Mouse (Mus musculus) frontal cortex, adult 2 months (tissue): ENCODE data around the gene Abi3bp. TPM values are rescaled to one million over a fixed set of nuclear protein-coding genes. Genes with fewer than 3 reads are reported as not detected.

Source experiments
- DNase-seq, 2 experiments: peaks; one replicate each; pipeline ENCODE4 v3.0.0; 2022; ENCODE audit warnings: low spot score in 1 of 2; ENCODE audit errors: extremely low spot score in 1 of 2
- polyA plus RNA-seq: library from polyadenylated mRNA; depleted of rRNA; stranded (reverse); fragments of >200 nt; gene quantifications from 2 replicates; pipeline ENCODE4 v1.2.3, GENCODE M21; 2012; rRNA removed

Gene Abi3bp
- polyA plus RNA-seq, 1 experiment: 41.7 TPM

DNA sequence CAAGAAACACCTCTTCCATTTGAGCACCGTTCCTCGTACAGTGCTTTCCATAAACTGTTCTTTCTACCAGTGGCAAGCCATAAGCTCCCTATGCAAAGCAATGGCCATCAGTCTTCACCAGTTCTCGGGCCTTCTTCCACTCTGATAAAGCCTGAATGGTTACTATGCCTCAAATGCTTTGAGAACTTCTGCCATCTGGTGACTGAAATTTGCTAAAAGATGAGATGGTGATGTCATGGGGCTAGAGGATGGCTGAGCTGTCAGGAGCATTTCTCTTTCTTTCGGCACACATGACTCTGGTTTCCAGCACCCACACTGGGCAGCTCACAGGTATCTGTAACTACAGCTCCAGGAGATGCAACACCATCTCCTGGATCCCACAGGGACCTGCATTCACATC is 199.5 kb downstream of the Abi3bp start:
- peak; percentile 13 to 75 for DNase-seq

- DNase-seq: no peak
These were observed 203.4 kb downstream of the Abi3bp start for GRCm38 (mm10) chr16:56681010-56681645.

DNA sequence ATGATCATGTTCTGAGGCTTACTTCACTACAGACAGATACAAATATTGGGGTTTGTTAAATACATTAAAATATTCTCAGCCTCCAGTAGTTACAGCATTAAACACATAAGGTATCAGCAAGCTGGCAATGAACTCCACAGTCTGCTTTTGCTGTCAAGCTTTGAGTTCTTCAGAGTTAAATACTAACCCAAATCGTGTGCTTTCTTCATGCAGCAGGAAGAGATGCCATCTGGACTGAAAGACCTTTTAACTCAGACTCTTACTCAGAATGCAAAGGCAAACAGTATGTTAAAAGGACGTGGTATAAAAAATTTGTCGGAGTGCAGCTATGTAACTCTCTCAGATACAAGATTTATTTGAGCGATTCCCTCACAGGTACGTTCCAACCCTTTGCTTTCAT is 209.1 kb downstream of the Abi3bp start:
- DNase-seq: peak in 1 of 2 experiments; percentile 8

DNA sequence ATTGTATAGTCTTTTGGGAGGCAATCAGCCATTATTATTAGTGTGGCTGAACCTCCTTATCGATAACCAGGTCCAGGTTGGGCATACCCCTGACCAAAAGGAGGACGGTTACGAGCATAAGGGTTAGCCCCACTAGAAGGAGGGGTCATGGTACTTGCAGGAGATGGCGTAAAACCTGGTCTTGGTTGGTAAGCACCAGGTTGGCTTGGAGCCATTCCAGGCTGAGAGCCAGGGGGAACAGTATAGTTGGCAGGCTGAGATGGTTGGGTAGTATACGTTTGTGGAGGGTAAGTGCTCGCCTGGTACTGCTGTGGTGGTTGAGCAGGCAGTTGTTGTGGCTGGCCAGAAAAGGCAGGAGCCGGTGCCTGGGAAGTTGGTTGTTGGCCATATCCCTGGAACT is 213.0 kb downstream of the Abi3bp start:
- no peak for DNase-seq

GRCm38 (mm10) chr16:56696448-56696847 is 218.8 kb downstream of the Abi3bp start:
- DNase-seq: no peak

- DNase-seq: no peak
These were observed 223.2 kb downstream of the Abi3bp start for GRCm38 (mm10) chr16:56700898-56701297.

DNA sequence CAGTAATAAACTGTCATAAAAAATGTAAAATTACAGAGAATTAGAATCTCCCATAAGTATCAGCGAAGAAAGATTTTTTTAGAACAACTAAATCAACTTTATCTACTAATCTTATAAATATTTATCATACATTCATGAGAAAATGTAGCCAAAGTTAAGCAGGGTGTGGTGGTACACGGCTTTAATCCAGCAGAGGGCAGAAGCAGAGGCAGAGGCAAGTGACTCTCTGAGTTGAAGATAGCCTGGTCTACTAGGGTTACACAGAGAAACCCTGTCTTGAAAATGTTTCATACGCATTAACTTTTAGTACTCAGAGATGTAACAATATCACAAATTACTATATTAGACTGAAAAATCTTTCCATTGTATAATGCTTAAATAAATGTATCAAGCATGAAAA is 228.1 kb downstream of the Abi3bp start:
- DNase-seq: no peak

- DNase-seq: no peak
These were observed 232.4 kb downstream of the Abi3bp start for GRCm38 (mm10) chr16:56710071-56710470.

- DNase-seq: no peak
These were observed 237.9 kb downstream of the Abi3bp start for GRCm38 (mm10) chr16:56715608-56716007.

DNA sequence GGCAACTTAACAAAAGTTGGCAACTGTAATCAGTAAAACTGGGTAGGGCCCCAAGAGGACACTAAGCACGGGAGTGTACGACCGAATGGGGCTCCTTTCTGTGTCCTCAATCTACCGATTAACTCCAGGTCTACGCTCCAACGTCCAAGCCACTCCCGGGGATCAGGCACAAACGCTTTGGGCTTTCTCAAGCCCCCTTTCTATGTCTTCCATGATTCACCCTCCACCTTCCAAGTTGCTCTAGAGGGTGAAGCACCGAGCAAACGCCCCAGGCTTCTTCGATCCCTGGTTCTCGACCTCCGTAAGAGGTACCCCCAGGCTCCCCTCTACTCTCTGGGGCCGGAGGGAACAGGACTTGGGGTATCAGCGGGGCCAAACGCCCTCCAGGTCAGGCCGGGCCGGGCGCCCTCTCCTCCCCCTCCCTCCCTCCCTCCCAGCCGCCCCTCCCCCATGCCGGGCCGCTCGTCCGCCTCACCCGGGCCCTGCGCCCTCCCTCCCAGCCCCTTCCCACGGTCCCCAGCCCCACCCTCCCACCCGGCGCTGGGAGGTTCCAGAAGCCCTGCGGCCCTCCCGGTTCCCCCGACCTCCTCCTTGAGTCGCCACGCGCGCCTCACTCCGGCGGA is 239.0 kb downstream of the Abi3bp start:
- DNase-seq: peak in 1 of 2 experiments; percentile 10

DNA sequence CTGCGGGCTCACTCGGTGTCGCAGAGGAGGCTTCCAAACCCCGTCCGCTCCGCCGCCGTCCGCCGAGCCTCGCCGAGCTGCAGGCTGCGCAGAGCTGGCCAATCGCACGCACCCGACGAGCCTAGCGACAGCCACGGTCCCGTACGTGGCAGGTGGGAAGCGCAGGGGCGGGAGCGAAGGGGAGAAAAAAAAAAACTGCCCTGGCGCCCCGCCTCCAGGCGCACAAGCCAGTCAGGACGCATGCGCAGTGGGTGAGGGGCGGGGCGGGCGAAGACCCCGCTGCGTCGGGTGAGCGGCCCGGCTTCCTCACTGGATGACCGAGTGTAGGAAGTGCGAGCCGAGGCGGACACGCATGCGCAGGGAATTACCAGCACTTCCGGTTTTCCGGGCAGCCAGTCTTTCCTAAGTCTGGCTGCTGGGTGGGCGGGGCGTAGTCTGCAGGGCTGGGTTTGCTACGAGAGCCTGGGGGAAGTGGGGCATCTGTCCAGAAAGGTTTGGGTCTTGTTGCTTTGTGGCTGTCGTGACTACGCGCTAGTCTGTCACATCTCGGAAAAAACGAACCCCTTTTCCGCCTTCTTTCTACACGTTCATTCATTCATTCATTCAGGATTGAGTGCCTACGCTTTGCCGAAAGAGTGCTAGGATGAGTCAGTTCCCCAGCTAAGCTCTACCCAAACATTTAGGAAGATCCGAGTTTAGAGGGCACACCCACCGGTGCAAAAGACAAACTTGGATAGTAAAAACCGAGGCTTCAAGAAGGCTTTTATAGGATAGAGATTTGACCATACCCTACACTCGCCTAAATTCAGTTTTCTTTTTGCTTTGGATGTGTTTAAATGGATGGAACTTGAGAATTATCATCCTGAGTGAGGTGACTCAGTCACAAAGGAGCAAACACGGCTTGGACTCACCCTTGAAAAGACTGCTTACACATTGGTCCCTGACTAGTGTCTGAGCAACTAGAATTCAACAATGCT is 239.8 kb downstream of the Abi3bp start, which contains the start of gene Tfg:
Gene Tfg (minus strand): TSS at position 227 of the 977 bp plus-strand sequence.
- DNase-seq: peak; percentile 97 to 99

DNA sequence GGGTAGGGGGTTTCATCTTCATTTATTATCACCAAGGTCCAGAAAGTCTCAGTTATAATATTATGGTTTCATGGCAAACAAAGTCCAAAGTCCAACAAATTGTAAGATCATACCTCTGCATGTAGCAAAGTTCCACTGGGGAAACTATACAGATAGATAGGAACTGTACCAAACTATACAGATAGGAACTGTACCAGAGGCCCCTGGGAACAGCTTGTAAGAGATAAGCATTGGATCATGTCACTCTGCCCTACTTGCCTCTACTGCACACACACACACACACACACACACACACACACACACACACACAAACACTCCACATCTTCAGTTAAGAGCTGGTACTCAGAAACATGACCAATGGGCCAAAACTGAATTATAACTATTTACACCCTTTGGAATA is 241.4 kb downstream of the Abi3bp start:
- no peak for DNase-seq

DNA sequence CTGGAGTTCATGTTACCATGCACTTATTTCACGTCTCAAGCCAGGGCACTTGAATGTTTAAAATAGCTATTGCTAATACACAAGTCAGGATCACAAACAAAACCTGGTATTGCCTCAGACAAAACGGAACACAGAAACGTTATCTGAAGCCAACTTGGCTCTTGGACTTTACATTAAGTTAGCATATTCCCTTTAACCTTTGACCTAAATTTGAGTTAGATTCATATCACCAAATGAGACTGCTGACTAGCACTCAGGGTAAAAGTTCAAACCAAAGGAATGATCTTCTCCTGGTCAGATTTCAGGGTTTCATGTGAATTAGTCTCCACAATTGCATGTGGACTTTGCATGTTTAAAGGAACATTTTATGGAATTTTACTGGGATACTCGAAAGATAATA is 244.7 kb downstream of the Abi3bp start:
- no peak for DNase-seq

GRCm38 (mm10) chr16:56724927-56725326 is 247.2 kb downstream of the Abi3bp start:
- DNase-seq: no peak

GRCm38 (mm10) chr16:56729060-56729459 is 251.4 kb downstream of the Abi3bp start:
- no peak for DNase-seq

Other genes starting within 250 kb of the Abi3bp start
- gene Tfg, start 239.6 kb downstream of the Abi3bp start, polyA plus RNA-seq: 68.5 and 82.5 TPM in 2 replicates